Mouse (Mus musculus) stomach, embryonic 15.5 days (tissue): ENCODE measurements around the gene Sez6l. TPM values are rescaled to one million over a fixed set of nuclear protein-coding genes. Genes with fewer than 3 reads are reported as not detected.

Experiments
- ATAC-seq: fragments of 200-750 bp; cut with Nextera tagmentation; 2 replicates; pipeline ENCODE4 v1.8.0; 2017; ENCODE audit warnings: low read depth, moderate number of reproducible peaks, moderate TSS enrichment; ENCODE audit not compliant: insufficient read depth, low FRiP score
- H3K27ac ChIP-seq: fragments of 300-500 bp; sonication (generic); 2 replicates; pipeline ENCODE4 v1.5.1; 2015; ENCODE audit warnings: mild to moderate bottlenecking, inconsistent platforms
- H3K27me3 ChIP-seq: fragments of 300-500 bp; sonication (generic); replicated peaks from 2 replicates; pipeline ENCODE4 v1.6.1; 2015; ENCODE audit warnings: inconsistent platforms
- H3K36me3 ChIP-seq: fragments of 300-500 bp; sonication (generic); 2 replicates; pipeline ENCODE4 v1.6.1; 2015; ENCODE audit warnings: inconsistent platforms
- H3K4me1 ChIP-seq: fragments of 300-500 bp; sonication (generic); 2 replicates; pipeline ENCODE4 v1.6.1; 2015; ENCODE audit warnings: inconsistent platforms
- H3K4me2 ChIP-seq: fragments of 300-500 bp; sonication (generic); 2 replicates; pipeline ENCODE4 v1.6.1; 2015; ENCODE audit warnings: mild to moderate bottlenecking, inconsistent platforms
- H3K4me3 ChIP-seq: fragments of 300-500 bp; sonication (generic); replicated peaks from 2 replicates; pipeline ENCODE4 v1.5.1; 2015; ENCODE audit warnings: inconsistent platforms
- H3K9ac ChIP-seq: fragments of 300-500 bp; sonication (generic); 2 replicates; pipeline ENCODE4 v1.6.1; 2015; ENCODE audit warnings: inconsistent platforms
- H3K9me3 ChIP-seq: fragments of 300-500 bp; sonication (generic); 2 replicates; pipeline ENCODE4 v1.6.1; 2016; ENCODE audit warnings: inconsistent platforms
- WGBS: fragments of 180-500 bp; shearing (Covaris S2); methylation state at CpG from one replicate; pipeline ENCODE4 v1.1.7; 2015; 5-methylcytosine and 5-hydroxymethylcytosine counted together
- polyA plus RNA-seq: library from polyadenylated mRNA; unstranded; fragments of >200 nt; fragmentation: Nextera tagmentation; extraction: Ambion mirVana; gene quantifications from 2 replicates; pipeline ENCODE4 v1.2.1, GENCODE M21; 2015

Gene Sez6l
- polyA plus RNA-seq, 1 experiment from 2014 or later = 2.0 TPM

DNA sequence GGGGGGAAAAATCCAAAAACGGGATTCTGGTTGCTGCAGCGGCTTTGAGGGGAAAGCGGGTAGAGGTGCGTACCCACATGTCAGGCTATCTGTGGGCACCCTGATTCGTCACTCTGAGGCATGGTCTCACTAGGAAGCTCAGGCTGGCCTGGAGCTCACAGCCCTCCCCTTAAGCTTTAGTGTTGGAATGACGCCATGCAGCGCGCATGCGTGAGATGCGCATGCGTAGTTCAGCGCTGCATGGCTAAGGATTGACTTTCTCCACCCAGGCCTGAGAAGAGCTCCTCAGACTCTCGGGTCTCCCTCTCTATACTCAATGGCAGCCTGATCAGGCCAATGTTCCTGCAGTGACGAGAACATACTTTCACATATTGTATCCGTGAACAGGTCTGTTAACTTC, 24.2 kb downstream of the Sez6l start:
- WGBS = 84% methylated on average over 15 of the region's 15 CpGs

DNA sequence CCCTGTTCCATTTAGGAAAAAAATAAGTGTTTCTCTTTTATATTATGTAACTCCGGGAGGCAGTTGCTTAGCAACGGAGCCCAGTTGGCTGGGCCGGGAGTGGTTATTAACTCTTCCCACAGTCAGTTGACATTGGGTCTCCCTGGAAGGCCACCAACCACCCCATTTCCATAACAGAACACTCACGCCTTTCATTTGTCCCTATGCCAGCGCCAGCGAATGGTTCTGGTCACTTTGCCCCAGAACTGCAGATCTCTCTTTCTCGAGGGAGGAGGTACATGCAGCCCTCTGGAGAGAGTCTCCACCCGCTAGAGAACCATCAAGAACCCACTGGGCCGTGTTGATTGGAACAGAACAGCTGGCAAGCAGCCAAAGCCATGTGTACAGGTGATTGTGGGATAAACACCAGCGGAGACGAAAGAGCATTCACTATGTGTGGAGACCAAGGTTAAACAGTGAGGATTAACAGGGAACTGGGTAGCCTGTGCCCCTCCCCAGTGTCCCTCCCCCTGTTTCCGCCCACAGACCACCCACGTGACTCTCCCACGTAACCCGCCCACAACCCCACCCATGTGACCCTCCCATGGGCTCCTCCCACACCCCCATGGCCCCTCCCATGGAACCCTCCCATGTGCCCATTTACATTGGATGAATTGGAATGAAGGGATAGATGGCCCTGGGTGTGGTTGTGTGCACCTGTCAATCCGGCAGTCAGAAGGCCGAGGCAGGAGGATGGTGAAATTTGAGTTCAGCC, 24.8 kb downstream of the Sez6l start:
- no peaks in the 10 kb centered on the region for H3K4me1 ChIP-seq
- no peaks in the 10 kb centered on the region for H3K36me3 ChIP-seq
- no peak for ATAC-seq
- H3K27ac ChIP-seq = no peak overlapping the region
- 54% methylated on average over 16 of the region's 17 CpGs for WGBS
- H3K4me2 ChIP-seq = no peak overlapping the region
- H3K9me3 ChIP-seq = no peaks in the 10 kb centered on the region
- no peaks in the 10 kb centered on the region for H3K27me3 ChIP-seq
- H3K9ac ChIP-seq = no peak overlapping the region
- H3K4me3 ChIP-seq = no peak overlapping the region

More for the DNA sequence above, 24.2 kb downstream of the Sez6l start:
- Histone ChIP-seq H3K36me3 (no peaks in the 10 kb centered on the region), H3K9me3 (no peaks in the 10 kb centered on the region), H3K9ac (no peak overlapping the region), H3K4me2 (no peak overlapping the region), H3K4me1 (no peaks in the 10 kb centered on the region), H3K27ac (no peak overlapping the region), H3K27me3 (no peaks in the 10 kb centered on the region), H3K4me3 (no peak overlapping the region)
- ATAC-seq = no peak

DNA sequence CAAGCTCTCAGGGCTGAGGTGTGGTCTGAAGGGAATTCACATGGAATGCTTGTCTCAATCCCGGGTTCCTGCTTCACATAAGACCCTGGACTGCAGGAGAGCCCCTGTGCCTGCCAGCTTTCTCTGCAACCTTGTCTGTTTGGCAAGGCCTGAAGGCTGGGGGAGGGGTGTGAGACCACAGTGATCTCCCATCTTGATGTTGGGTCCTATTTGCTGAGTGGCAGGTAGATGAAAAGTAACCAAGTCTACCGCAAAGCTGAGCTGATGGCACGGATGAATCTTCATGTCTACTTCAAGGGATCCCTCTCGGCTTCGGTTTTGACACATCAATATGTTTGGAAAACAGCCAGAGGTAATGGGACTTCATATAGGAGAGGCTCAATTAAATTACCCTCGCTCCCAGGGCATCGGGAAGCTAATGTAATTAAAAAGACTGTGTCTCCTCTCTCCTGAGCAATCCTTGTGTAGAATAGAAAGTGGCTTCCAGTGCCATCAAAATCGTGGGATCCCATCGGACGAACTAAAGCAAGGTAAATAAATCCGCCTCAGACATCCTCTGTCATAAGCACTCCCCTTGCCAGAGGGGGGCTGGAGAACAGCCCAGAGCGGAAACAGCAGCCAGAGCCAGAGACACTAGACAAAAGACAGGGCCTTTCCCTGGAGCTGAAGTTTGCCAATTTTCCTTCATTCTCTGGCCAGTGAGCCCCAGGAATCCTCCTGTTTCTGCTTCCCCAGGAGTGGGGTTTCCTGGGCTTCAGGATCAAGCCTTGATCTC, 28.0 kb downstream of the Sez6l start:
- ATAC-seq = no peak
- Histone ChIP-seq H3K27me3 (no peaks in the 10 kb centered on the region), H3K27ac (no peak overlapping the region), H3K4me2 (no peak overlapping the region), H3K4me1 (no peaks in the 10 kb centered on the region), H3K36me3 (no peaks in the 10 kb centered on the region), H3K9ac (no peak overlapping the region), H3K9me3 (no peaks in the 10 kb centered on the region), H3K4me3 (no peak overlapping the region)
- WGBS = 43% methylated on average over 12 of the region's 12 CpGs

DNA sequence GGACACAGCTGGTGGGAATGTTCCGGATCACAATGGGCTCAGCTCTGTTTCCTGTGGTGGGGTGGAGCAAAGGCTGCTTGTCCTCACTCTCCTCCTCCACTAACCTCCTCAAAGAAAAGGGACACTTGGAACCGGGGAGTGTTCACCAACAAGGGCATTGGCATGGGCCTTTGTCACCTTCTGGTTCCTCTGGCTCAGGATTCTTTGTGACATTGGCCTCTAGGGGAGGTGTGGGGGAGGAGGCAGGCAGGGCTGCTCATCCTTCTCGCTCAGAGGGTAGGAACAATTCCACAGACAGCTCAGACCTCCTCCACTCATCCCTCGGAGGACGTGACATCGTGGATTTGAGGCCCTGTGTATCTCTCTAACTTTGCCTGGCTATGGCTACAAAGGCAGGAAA, 30.2 kb downstream of the Sez6l start:
- no peak for ATAC-seq
- H3K27ac ChIP-seq = no peak overlapping the region

DNA sequence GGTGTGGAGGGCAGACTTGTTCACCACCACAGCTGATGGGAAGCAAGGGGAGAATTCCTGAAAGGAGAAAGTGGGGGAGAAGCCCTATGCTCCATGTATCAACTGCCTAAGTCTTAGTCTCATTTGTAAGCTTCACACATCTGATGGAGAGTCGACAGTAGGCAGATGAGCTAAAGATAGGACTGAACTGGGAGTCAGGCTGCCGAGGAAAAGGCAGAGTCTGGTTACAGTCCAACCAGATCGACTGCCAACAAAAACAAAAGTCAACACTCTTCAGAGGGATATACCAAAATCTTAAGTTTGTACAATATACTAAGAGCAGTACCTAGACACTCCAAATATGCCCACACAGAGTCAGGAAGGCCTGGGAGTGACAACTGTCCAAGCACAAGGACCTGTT, 38.7 kb downstream of the Sez6l start:
- Histone ChIP-seq H3K4me1 (no peaks in the 10 kb centered on the region), H3K36me3 (no peaks in the 10 kb centered on the region), H3K9me3 (no peaks in the 10 kb centered on the region), H3K9ac (no peak overlapping the region), H3K27me3 (no peaks in the 10 kb centered on the region), H3K4me3 (no peak overlapping the region), H3K27ac (no peak overlapping the region), H3K4me2 (no peak overlapping the region)
- ATAC-seq = no peak
- WGBS = 57% methylated on average over 3 of the region's 3 CpGs

More for the DNA sequence above, 30.2 kb downstream of the Sez6l start:
- Histone ChIP-seq H3K4me1 (no peaks in the 10 kb centered on the region), H3K27me3 (no peaks in the 10 kb centered on the region), H3K4me3 (no peak overlapping the region), H3K9ac (no peak overlapping the region), H3K36me3 (no peaks in the 10 kb centered on the region), H3K4me2 (no peak overlapping the region), H3K9me3 (no peaks in the 10 kb centered on the region)
- 48% methylated on average over 6 of the region's 6 CpGs for WGBS

DNA sequence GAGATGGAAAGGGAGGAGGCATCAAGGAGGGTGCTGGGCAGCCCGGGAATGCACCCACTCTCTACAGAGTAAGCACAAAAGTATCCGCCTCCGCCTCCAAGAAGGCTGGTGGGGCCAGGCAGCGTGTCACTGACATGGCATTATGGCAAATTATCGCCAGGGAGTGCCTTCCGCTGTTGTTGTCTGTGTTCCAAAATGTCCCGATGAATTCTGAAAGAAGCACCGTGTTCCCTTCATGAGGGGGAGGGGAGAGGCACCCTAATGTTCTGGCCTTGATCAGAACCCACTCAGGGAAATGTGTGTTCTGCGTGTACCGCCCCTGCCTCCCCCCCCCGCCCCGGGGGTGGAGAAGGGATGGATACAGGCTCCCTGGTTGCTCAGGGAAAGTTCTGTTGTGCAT, 41.1 kb downstream of the Sez6l start:
- Histone ChIP-seq H3K27me3 (no peaks in the 10 kb centered on the region), H3K9me3 (no peaks in the 10 kb centered on the region; the same call in 1 of the 2 replicates), H3K27ac (no peak overlapping the region), H3K4me2 (no peak overlapping the region), H3K4me3 (no peak overlapping the region), H3K36me3 (no peaks in the 10 kb centered on the region), H3K9ac (no peak overlapping the region), H3K4me1 (no peaks in the 10 kb centered on the region)
- no peak for ATAC-seq
- 68% methylated on average over 12 of the region's 12 CpGs for WGBS

DNA sequence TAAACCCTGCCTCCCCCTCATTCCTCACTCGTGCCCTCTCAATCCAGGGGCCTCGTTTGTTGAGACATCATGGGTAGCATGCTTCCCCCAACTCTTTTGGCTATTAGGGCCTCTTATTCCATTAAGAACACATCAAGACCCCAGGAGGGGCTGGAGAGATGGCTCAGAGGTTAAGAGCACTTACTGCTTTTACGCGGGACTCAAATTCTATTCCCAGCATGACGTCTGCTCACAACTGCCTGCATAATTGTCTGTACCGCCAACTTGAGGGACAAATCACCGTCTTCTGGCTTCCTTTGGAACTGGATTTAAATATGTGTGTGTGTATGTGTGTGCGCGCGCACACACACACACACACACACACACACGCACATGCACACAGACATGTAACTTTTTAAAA, 42.8 kb downstream of the Sez6l start:
- no peaks in the 10 kb centered on the region; the same call in 1 of the 2 replicates for H3K9me3 ChIP-seq

DNA sequence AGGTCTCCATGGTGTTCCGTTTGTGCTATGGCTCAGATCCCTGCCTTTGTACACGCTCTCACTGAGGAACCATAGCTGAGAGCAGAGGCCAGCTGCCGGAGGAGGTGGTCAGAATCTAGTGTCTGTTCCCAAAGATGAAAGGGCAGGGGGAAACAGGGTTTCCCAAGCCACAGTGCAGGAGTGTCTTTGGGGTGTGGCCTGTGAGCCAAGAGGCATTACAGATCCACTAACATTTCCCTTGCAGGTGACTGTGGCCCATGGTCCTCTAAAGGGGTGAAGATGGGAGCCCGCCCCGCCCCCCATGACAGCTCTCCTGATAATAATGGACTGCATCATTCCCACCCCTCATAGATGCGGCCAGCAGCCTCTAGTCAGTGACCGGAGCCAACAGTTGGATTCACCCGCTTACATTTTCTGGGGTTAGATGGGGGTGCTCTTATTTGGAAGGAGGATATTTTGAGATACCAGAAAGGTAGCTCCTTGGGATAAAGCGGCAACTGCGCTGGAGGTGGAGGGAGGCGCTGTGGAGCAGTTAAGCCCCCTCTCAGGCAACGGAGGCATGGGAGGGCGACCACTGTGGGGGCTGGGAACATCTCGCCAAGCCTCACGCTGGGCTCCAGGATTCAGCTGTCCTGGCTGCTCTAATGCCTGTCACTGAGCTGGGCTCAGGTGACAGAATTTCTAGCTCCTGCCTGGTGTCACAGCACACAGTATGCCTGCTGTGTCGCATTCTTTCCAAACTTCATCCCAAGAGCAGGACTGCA, 43.5 kb downstream of the Sez6l start:
- no peak overlapping the region for H3K9ac ChIP-seq
- H3K36me3 ChIP-seq = no peaks in the 10 kb centered on the region
- no peaks in the 10 kb centered on the region for H3K4me1 ChIP-seq
- H3K4me3 ChIP-seq = no peak overlapping the region
- WGBS = 54% methylated on average over 16 of the region's 16 CpGs
- no peak overlapping the region for H3K27ac ChIP-seq
- no peaks in the 10 kb centered on the region for H3K27me3 ChIP-seq
- H3K4me2 ChIP-seq = no peak overlapping the region
- H3K9me3 ChIP-seq = no peaks in the 10 kb centered on the region; the same call in 1 of the 2 replicates
- no peak for ATAC-seq

More for the DNA sequence above, 42.8 kb downstream of the Sez6l start:
- no peak for ATAC-seq
- no peaks in the 10 kb centered on the region for H3K27me3 ChIP-seq
- WGBS = 47% methylated on average over 11 of the region's 11 CpGs
- no peaks in the 10 kb centered on the region for H3K4me1 ChIP-seq
- no peak overlapping the region for H3K9ac ChIP-seq
- H3K27ac ChIP-seq = no peak overlapping the region
- no peak overlapping the region for H3K4me2 ChIP-seq
- H3K4me3 ChIP-seq = no peak overlapping the region
- no peaks in the 10 kb centered on the region for H3K36me3 ChIP-seq

DNA sequence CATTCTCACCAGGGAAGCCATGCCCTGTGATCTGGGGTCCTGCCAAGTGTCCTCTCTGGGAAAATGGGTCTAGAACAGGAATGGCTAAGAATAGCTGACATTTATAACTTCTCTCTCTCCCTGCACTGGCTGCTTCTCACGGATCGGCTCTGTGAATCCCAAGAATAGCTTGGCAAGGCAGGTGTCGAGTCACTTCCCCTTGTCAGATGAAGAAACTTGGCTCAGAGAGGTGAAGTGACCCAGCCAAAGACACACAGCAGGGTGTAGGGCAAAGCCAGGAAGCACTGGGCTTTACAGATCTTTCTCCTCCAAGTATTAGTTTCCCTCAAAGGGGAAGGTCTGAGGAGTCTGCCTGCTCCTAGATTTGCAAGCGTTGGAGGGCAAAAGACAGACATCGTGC, 44.1 kb downstream of the Sez6l start:
- no peaks in the 10 kb centered on the region for H3K4me1 ChIP-seq
- no peaks in the 10 kb centered on the region; the same call in 1 of the 2 replicates for H3K9me3 ChIP-seq
- no peaks in the 10 kb centered on the region for H3K27me3 ChIP-seq
- no peak overlapping the region for H3K4me2 ChIP-seq
- H3K4me3 ChIP-seq = no peak overlapping the region
- WGBS = 78% methylated on average over 5 of the region's 5 CpGs
- no peaks in the 10 kb centered on the region for H3K36me3 ChIP-seq
- ATAC-seq = no peak
- H3K9ac ChIP-seq = no peak overlapping the region
- no peak overlapping the region for H3K27ac ChIP-seq

DNA sequence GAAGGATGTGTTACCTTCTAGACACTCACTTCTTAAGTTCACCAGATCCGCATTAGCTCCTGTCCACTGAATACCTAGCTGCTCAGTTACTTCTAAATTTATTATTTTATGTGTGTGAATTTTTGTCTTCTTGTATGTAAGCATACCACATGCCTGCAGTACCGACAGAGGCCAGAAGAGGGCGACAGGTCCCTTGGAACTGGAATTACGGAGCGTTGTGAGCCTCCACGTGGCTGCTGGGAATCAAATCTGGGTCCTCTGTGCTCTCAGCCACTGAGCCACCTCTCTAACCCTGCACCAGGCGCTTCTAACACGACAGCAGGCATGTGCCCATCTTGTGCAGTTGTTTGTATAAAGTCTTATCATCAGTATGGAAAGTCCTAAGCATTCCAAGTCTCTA, 44.8 kb downstream of the Sez6l start:
- Histone ChIP-seq H3K9me3 (no peaks in the 10 kb centered on the region; the same call in 1 of the 2 replicates), H3K36me3 (no peaks in the 10 kb centered on the region), H3K4me1 (no peaks in the 10 kb centered on the region), H3K27me3 (no peaks in the 10 kb centered on the region), H3K9ac (no peak overlapping the region), H3K4me3 (no peak overlapping the region), H3K4me2 (no peak overlapping the region), H3K27ac (no peak overlapping the region)
- WGBS = 68% methylated on average over 8 of the region's 8 CpGs
- ATAC-seq = no peak

DNA sequence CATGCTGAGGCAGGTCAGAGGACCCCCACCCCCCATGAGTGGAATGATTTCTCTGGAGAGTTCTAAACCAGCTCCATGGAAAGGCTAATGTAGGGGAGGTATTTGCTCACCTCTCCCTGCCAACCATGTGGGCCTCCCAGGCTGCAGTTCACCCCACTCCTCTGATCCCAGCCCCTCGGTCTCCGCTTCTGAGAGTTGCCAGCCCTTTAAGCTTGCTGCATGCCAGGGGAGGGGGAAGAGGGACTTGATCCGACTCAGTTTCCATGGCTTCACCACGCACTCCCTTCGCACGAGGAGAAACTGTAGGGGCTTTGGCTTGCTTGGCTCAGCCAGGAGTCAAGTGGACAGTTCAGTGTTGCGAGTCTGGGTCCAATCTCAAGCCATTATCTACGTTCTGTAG, 45.9 kb downstream of the Sez6l start:
- H3K36me3 ChIP-seq = no peaks in the 10 kb centered on the region
- H3K9me3 ChIP-seq = no peaks in the 10 kb centered on the region; the same call in 1 of the 2 replicates
- no peak for ATAC-seq
- 61% methylated on average over 8 of the region's 8 CpGs for WGBS
- H3K4me3 ChIP-seq = no peak overlapping the region
- no peaks in the 10 kb centered on the region for H3K4me1 ChIP-seq
- H3K27me3 ChIP-seq = no peaks in the 10 kb centered on the region
- no peak overlapping the region for H3K9ac ChIP-seq
- no peak overlapping the region for H3K27ac ChIP-seq
- H3K4me2 ChIP-seq = no peak overlapping the region

DNA sequence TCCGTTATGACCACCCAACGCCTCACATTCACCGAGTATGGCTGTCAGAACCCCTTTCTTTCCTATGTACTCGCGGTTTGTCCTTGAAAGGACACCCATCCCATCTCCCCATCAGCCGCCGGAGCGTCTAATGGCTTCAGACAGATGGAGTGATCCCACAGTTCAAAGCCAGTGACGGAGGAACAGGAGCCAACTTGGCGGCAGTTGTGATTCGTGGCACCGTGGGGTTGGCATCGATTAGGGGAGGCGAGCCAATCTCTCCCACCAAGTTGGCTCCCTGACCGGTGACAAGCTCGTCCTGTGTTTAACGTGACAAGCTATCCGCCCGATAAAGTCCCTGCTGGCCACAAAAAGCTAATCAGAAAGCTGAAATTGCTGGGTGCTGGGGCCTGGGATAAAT, 50.0 kb downstream of the Sez6l start:
- H3K36me3 ChIP-seq = no peaks in the 10 kb centered on the region
- no peaks in the 10 kb centered on the region for H3K9me3 ChIP-seq
- no peak overlapping the region for H3K9ac ChIP-seq
- no peak for ATAC-seq
- WGBS = 74% methylated on average over 19 of the region's 19 CpGs
- H3K27ac ChIP-seq = no peak overlapping the region
- no peak overlapping the region for H3K4me3 ChIP-seq
- H3K4me1 ChIP-seq = peaks cover 3% of the 10 kb centered on the region; the same call in 1 of the 2 replicates
- H3K4me2 ChIP-seq = no peak overlapping the region
- no peaks in the 10 kb centered on the region for H3K27me3 ChIP-seq
